Comparison of ENCODE assay signal across 8 mouse cellular contexts in genomic region chr17:88753472-88753857, GRCm38 (mm10). TPM values are rescaled to one million over a fixed set of nuclear protein-coding genes. Genes with fewer than 3 reads are reported as not detected.
DNase-seq lines count a peak whose midpoint lies in the region; ATAC-seq and TF ChIP-seq lines count a peak whose summit lies in the region.

No protein-coding gene starts in this region.

- H3K4me1 ChIP-seq in forebrain, embryonic 12.5 days = peaks cover 54% of the 10 kb centered on the region
- peaks cover 47% of the 10 kb centered on the region for H3K4me1 ChIP-seq in forebrain, embryonic 10.5 days
- H3K4me1 ChIP-seq in lung, postnatal 0 days (ENCODE audit: insufficient read depth, low read depth, low read length) = no peaks in the 10 kb centered on the region
- H3K4me1 ChIP-seq in liver, embryonic 14.5 days (replicated peaks; ENCODE audit: control insufficient read depth in 2 of 2, insufficient read depth in 2 of 2, low read length in 1 of 2) = no peaks in the 10 kb centered on the region

- TF ChIP-seq EP300 in lung, postnatal 0 days (IDR thresholded peaks at IDR 0.05) = no peak
- no peak for TF ChIP-seq EP300 in liver, embryonic 14.5 days (IDR thresholded peaks at IDR 0.05; ENCODE audit: low read depth)

- no peak for TF ChIP-seq CTCF in lung, postnatal 0 days (IDR thresholded peaks at IDR 0.05)
- TF ChIP-seq CTCF in liver, embryonic 14.5 days (IDR thresholded peaks at IDR 0.05; ENCODE audit: low read depth) = no peak

- no peak overlapping the region for H3K27ac ChIP-seq in forebrain, embryonic 12.5 days
- H3K27ac ChIP-seq in forebrain, embryonic 10.5 days = no peak overlapping the region
- H3K27ac ChIP-seq in lung, postnatal 0 days (ENCODE audit: low read length) = no peak overlapping the region
- H3K27ac ChIP-seq in liver, embryonic 14.5 days = no peak overlapping the region

- H3K36me3 ChIP-seq in forebrain, embryonic 12.5 days (replicated peaks) = no peaks in the 10 kb centered on the region
- no peaks in the 10 kb centered on the region for H3K36me3 ChIP-seq in forebrain, embryonic 10.5 days (replicated peaks)
- H3K36me3 ChIP-seq in lung, postnatal 0 days (ENCODE audit: insufficient read depth, low read length) = no peaks in the 10 kb centered on the region
- no peaks in the 10 kb centered on the region for H3K36me3 ChIP-seq in liver, embryonic 14.5 days (replicated peaks; ENCODE audit: control insufficient read depth, insufficient read depth, low read depth)

- 61% methylated on average over 12 of the region's 12 CpGs for WGBS in forebrain, embryonic 12.5 days
- WGBS in forebrain, embryonic 10.5 days = 62% methylated on average over 12 of the region's 12 CpGs
- WGBS in lung, postnatal 0 days = 51% methylated on average over 12 of the region's 12 CpGs
- WGBS in liver, embryonic 14.5 days (ENCODE audit: insufficient replicate concordance) = 38% methylated on average over 12 of the region's 12 CpGs

- no peak for DNase-seq in forebrain, embryonic 10.5 days (ENCODE audit: extremely low spot score, low spot score)
- no peak for DNase-seq in lung, postnatal 0 days (ENCODE audit: low spot score)
- DNase-seq in lung, postnatal 10 days = no peak
- DNase-seq in liver, embryonic 14.5 days (ENCODE audit: low read depth in 3 of 3, low spot score in 3 of 3) = no peak
- DNase-seq in gastrocnemius, adult 8-10 months (ENCODE audit: low spot score in 2 of 2) = no peak
- no peak for DNase-seq in ovary, postnatal 10 days (ENCODE audit: low spot score)
- DNase-seq in frontal cortex, postnatal 36 days (ENCODE audit: low spot score in 2 of 2) = no peak

- H3K4me2 ChIP-seq in forebrain, embryonic 12.5 days = peak overlapping the region; percentile 26; the same call in 1 of the 2 replicates
- H3K4me2 ChIP-seq in lung, postnatal 0 days (replicated peaks; ENCODE audit: low read depth, low read length) = peak overlapping the region; percentile 37
- H3K4me2 ChIP-seq in liver, embryonic 14.5 days (ENCODE audit: low read depth) = peak overlapping the region; percentile 2; the same call in 1 of the 2 replicates

- H3K27me3 ChIP-seq in forebrain, embryonic 12.5 days = peaks cover 84% of the 10 kb centered on the region
- H3K27me3 ChIP-seq in forebrain, embryonic 10.5 days (ENCODE audit: poor library complexity, severe bottlenecking) = peaks cover 85% of the 10 kb centered on the region
- no peaks in the 10 kb centered on the region for H3K27me3 ChIP-seq in lung, postnatal 0 days (replicated peaks; ENCODE audit: insufficient read depth, low read length)
- no peaks in the 10 kb centered on the region for H3K27me3 ChIP-seq in liver, embryonic 14.5 days (ENCODE audit: control insufficient read depth, insufficient read depth, low read length)

- no peak overlapping the region for H3K4me3 ChIP-seq in forebrain, embryonic 12.5 days (replicated peaks)
- no peak overlapping the region for H3K4me3 ChIP-seq in forebrain, embryonic 10.5 days
- H3K4me3 ChIP-seq in lung, postnatal 0 days (ENCODE audit: low read depth, low read length) = no peak overlapping the region
- H3K4me3 ChIP-seq in liver, embryonic 14.5 days (ENCODE audit: insufficient read depth in 1 of 2, low read depth in 2 of 2, low read length in 2 of 2) = no peak overlapping the region

- ATAC-seq in forebrain, embryonic 12.5 days (ENCODE audit: low FRiP score) = 0 out of 2 replicates have a peak, but pooled peaks have one; percentile 3
- no peak for ATAC-seq in lung, postnatal 0 days
- ATAC-seq in liver, embryonic 14.5 days (ENCODE audit: insufficient read depth) = no peak

- no peaks in the 10 kb centered on the region for H3K9me3 ChIP-seq in forebrain, embryonic 12.5 days
- H3K9me3 ChIP-seq in forebrain, embryonic 10.5 days = no peaks in the 10 kb centered on the region
- no peaks in the 10 kb centered on the region for H3K9me3 ChIP-seq in lung, postnatal 0 days (ENCODE audit: low read length)
- no peaks in the 10 kb centered on the region for H3K9me3 ChIP-seq in liver, embryonic 14.5 days (ENCODE audit: control insufficient read depth, low read length)

- no peak overlapping the region for H3K9ac ChIP-seq in forebrain, embryonic 12.5 days
- H3K9ac ChIP-seq in lung, postnatal 0 days (replicated peaks; ENCODE audit: low read depth) = no peak overlapping the region
- no peak overlapping the region for H3K9ac ChIP-seq in liver, embryonic 14.5 days (replicated peaks)

RNA-seq across cellular contexts. Expression of gene Lhcgr, which starts 38.3 kb away (rescaled TPM):
- 0.06 and 0.69 TPM in 2 replicates for polyA plus RNA-seq in forebrain, embryonic 12.5 days (2016; fragmentation: Nextera tagmentation; extraction: Ambion mirVana)
- not detected in 2 replicates for polyA plus RNA-seq in forebrain, embryonic 10.5 days (2016; fragmentation: Nextera tagmentation; extraction: Ambion mirVana)
- 0.13 and 0.19 TPM in 2 replicates for polyA plus RNA-seq in lung, postnatal 0 days (2015; fragmentation: Nextera tagmentation; extraction: Ambion mirVana)
- polyA plus RNA-seq in liver, embryonic 14.5 days (2012; rRNA removed) = 0.01 TPM in 1 of 2 replicates, not detected in the other
- polyA plus RNA-seq in liver, embryonic 14.5 days (2014; fragmentation: Nextera tagmentation; extraction: Ambion mirVana) = not detected in 2 replicates
- total RNA-seq in gastrocnemius, adult 8-10 months (2022) = not detected
